Mouse (Mus musculus) cerebral cortex, adult 2 months (tissue): Measurements from ENCODE around the gene Gm42791.

Experiments used
- WGBS: fragments of 180-500 bp; shearing (Covaris S2); methylation state at CpG from one replicate; pipeline ENCODE4 v1.1.7; 2018; 5-methylcytosine and 5-hydroxymethylcytosine counted together

The Gm42791 gene

GRCm38 (mm10) chr5:149009111-149009510, 14.2 kb upstream of the Gm42791 start:
- 57% methylated on average over 3 of the region's 3 CpGs for WGBS

- WGBS, result 53% methylated on average over 5 of the region's 5 CpGs
These were observed 12.3 kb upstream of the Gm42791 start for GRCm38 (mm10) chr5:149007295-149007646.

GRCm38 (mm10) chr5:149006362-149007294, 11.7 kb upstream of the Gm42791 start:
- 2% methylated on average over 26 of the region's 26 CpGs for WGBS

GRCm38 (mm10) chr5:149005701-149006361, 10.9 kb upstream of the Gm42791 start:
- WGBS, result 48% methylated on average over 9 of the region's 9 CpGs

- 46% methylated on average over 9 of the region's 9 CpGs for WGBS
These were observed 10.1 kb upstream of the Gm42791 start for GRCm38 (mm10) chr5:149005083-149005482.

GRCm38 (mm10) chr5:149003137-149003536, 8.2 kb upstream of the Gm42791 start:
- 45% methylated on average over 2 of the region's 2 CpGs for WGBS

- 84% methylated on average over 6 of the region's 6 CpGs for WGBS
These were observed 7.8 kb upstream of the Gm42791 start for GRCm38 (mm10) chr5:149002803-149003115.

GRCm38 (mm10) chr5:149002034-149002802, 7.3 kb upstream of the Gm42791 start:
- WGBS, result 80% methylated on average over 20 of the region's 20 CpGs

- WGBS, result 93% methylated on average over 7 of the region's 7 CpGs
These were observed 4.9 kb upstream of the Gm42791 start for GRCm38 (mm10) chr5:148999802-149000201.

GRCm38 (mm10) chr5:148998512-148998911, 3.6 kb upstream of the Gm42791 start:
- 95% methylated on average over 14 of the region's 14 CpGs for WGBS

GRCm38 (mm10) chr5:148996709-148997037, 1.7 kb upstream of the Gm42791 start:
- 59% methylated on average over 4 of the region's 4 CpGs for WGBS

GRCm38 (mm10) chr5:148995962-148996708, 1.2 kb upstream of the Gm42791 start:
- WGBS, result 48% methylated on average over 9 of the region's 9 CpGs

- WGBS, result 43% methylated on average over 7 of the region's 7 CpGs
These were observed 639 bp downstream of the Gm42791 start for GRCm38 (mm10) chr5:148994311-148994705.

- 97% methylated on average over 11 of the region's 11 CpGs for WGBS
These were observed 2.3 kb downstream of the Gm42791 start for GRCm38 (mm10) chr5:148992598-148992997.

GRCm38 (mm10) chr5:148990891-148991311, 4.0 kb downstream of the Gm42791 start:
- 84% methylated on average over 12 of the region's 12 CpGs for WGBS

GRCm38 (mm10) chr5:148989480-148989879, 5.5 kb downstream of the Gm42791 start:
- WGBS, result 87% methylated on average over 7 of the region's 7 CpGs

GRCm38 (mm10) chr5:148984961-148985360, 10.0 kb downstream of the Gm42791 start:
- WGBS, result 67% methylated on average over 13 of the region's 13 CpGs

GRCm38 (mm10) chr5:148983696-148984095, 11.3 kb downstream of the Gm42791 start:
- 100% methylated on average over 1 of the region's 1 CpGs for WGBS

GRCm38 (mm10) chr5:148983108-148983664, 11.8 kb downstream of the Gm42791 start:
- WGBS, result 83% methylated on average over 11 of the region's 12 CpGs

- 86% methylated on average over 7 of the region's 7 CpGs for WGBS
These were observed 12.6 kb downstream of the Gm42791 start for GRCm38 (mm10) chr5:148982396-148982795.

GRCm38 (mm10) chr5:148980607-148981006, 14.3 kb downstream of the Gm42791 start:
- 65% methylated on average over 6 of the region's 6 CpGs for WGBS
